Mouse (Mus musculus): ENCODE results near the gene Ntm. TPM values are rescaled to one million over a fixed set of nuclear protein-coding genes. Genes with fewer than 3 reads are reported as not detected.

Ntm gene
- total and polyA plus RNA-seq, 2 experiments from 2014 or later, result 162 to 235 TPM

- Histone ChIP-seq H3K27ac (ENCODE audit: low read depth, low read length) (no peak overlapping the region), H3K4me3 (ENCODE audit: low read depth, low read length) (no peak overlapping the region), H3K4me2 (ENCODE audit: low read depth) (no peak overlapping the region), H3K27me3 (ENCODE audit: insufficient read depth, low read length) (no peaks in the 10 kb centered on the region), H3K4me1 (ENCODE audit: insufficient read depth) (no peaks in the 10 kb centered on the region), H3K9me3 (ENCODE audit: low read length) (no peaks in the 10 kb centered on the region), H3K9ac (no peak overlapping the region), H3K36me3 (ENCODE audit: insufficient read depth) (no peaks in the 10 kb centered on the region)
- WGBS, result 75% methylated on average over 5 of the region's 5 CpGs
- no peak for TF ChIP-seq CTCF (IDR thresholded peaks at IDR 0.05; ENCODE audit: low read depth)
- no peak for ATAC-seq
- DNase-seq, result no peak
Observed at GRCm38 (mm10) chr9:29574548-29574947, 388.4 kb downstream of the Ntm start.

- Histone ChIP-seq H3K4me3 (ENCODE audit: low read depth, low read length) (no peak overlapping the region), H3K4me1 (ENCODE audit: insufficient read depth) (no peaks in the 10 kb centered on the region), H3K9me3 (ENCODE audit: low read length) (no peaks in the 10 kb centered on the region), H3K36me3 (ENCODE audit: insufficient read depth) (no peaks in the 10 kb centered on the region), H3K27me3 (ENCODE audit: insufficient read depth, low read length) (no peaks in the 10 kb centered on the region), H3K9ac (no peak overlapping the region), H3K4me2 (ENCODE audit: low read depth) (no peak overlapping the region), H3K27ac (ENCODE audit: low read depth, low read length) (no peak overlapping the region)
- 74% methylated on average over 5 of the region's 5 CpGs for WGBS
- no peak for ATAC-seq
- DNase-seq, result no peak
- no peak for TF ChIP-seq CTCF (IDR thresholded peaks at IDR 0.05; ENCODE audit: low read depth)
Observed at GRCm38 (mm10) chr9:29568571-29568970, 394.4 kb downstream of the Ntm start.

- Histone ChIP-seq H3K4me1 (ENCODE audit: insufficient read depth) (no peaks in the 10 kb centered on the region), H3K4me2 (ENCODE audit: low read depth) (no peak overlapping the region), H3K27me3 (ENCODE audit: insufficient read depth, low read length) (no peaks in the 10 kb centered on the region), H3K36me3 (ENCODE audit: insufficient read depth) (no peaks in the 10 kb centered on the region), H3K27ac (ENCODE audit: low read depth, low read length) (no peak overlapping the region), H3K9me3 (ENCODE audit: low read length) (no peaks in the 10 kb centered on the region), H3K9ac (no peak overlapping the region), H3K4me3 (ENCODE audit: low read depth, low read length) (no peak overlapping the region)
- DNase-seq (peak; percentile 50), ATAC-seq (peak; percentile 69)
- 75% methylated on average over 5 of the region's 5 CpGs for WGBS
- no peak for TF ChIP-seq CTCF (IDR thresholded peaks at IDR 0.05; ENCODE audit: low read depth)
Observed at GRCm38 (mm10) chr9:29562419-29563071, 400.4 kb downstream of the Ntm start.

- no peak for TF ChIP-seq CTCF (IDR thresholded peaks at IDR 0.05; ENCODE audit: low read depth)
Observed at GRCm38 (mm10) chr9:29558915-29559314, 404.0 kb downstream of the Ntm start.

GRCm38 (mm10) chr9:29550582-29550981 is 412.4 kb downstream of the Ntm start:
- Histone ChIP-seq H3K9me3 (ENCODE audit: low read length) (no peaks in the 10 kb centered on the region), H3K27me3 (ENCODE audit: insufficient read depth, low read length) (no peaks in the 10 kb centered on the region), H3K9ac (no peak overlapping the region), H3K36me3 (ENCODE audit: insufficient read depth) (no peaks in the 10 kb centered on the region), H3K27ac (ENCODE audit: low read depth, low read length) (no peak overlapping the region), H3K4me1 (ENCODE audit: insufficient read depth) (no peaks in the 10 kb centered on the region), H3K4me3 (ENCODE audit: low read depth, low read length) (no peak overlapping the region), H3K4me2 (ENCODE audit: low read depth) (no peak overlapping the region)
- DNase-seq, result no peak
- no peak for ATAC-seq
- 80% methylated on average over 8 of the region's 8 CpGs for WGBS
- TF ChIP-seq CTCF (IDR thresholded peaks at IDR 0.05; ENCODE audit: low read depth), result no peak

More at GRCm38 (mm10) chr9:29558915-29559314, 404.0 kb downstream of the Ntm start:
- Histone ChIP-seq H3K27me3 (ENCODE audit: insufficient read depth, low read length) (no peaks in the 10 kb centered on the region), H3K9ac (no peak overlapping the region), H3K36me3 (ENCODE audit: insufficient read depth) (no peaks in the 10 kb centered on the region), H3K4me1 (ENCODE audit: insufficient read depth) (no peaks in the 10 kb centered on the region), H3K27ac (ENCODE audit: low read depth, low read length) (no peak overlapping the region), H3K4me2 (ENCODE audit: low read depth) (no peak overlapping the region), H3K9me3 (ENCODE audit: low read length) (no peaks in the 10 kb centered on the region), H3K4me3 (ENCODE audit: low read depth, low read length) (no peak overlapping the region)
- ATAC-seq (no peak), DNase-seq (no peak)
- WGBS, result 89% methylated on average over 4 of the region's 4 CpGs

- WGBS, result 85% methylated on average over 8 of the region's 8 CpGs
Observed at GRCm38 (mm10) chr9:29550107-29550506, 412.8 kb downstream of the Ntm start.

GRCm38 (mm10) chr9:29536415-29536814 is 426.5 kb downstream of the Ntm start:
- Histone ChIP-seq H3K36me3 (ENCODE audit: insufficient read depth) (no peaks in the 10 kb centered on the region), H3K4me3 (ENCODE audit: low read depth, low read length) (no peak overlapping the region), H3K9ac (no peak overlapping the region), H3K9me3 (ENCODE audit: low read length) (no peaks in the 10 kb centered on the region), H3K4me2 (ENCODE audit: low read depth) (no peak overlapping the region), H3K27ac (ENCODE audit: low read depth, low read length) (no peak overlapping the region), H3K4me1 (ENCODE audit: insufficient read depth) (peaks cover 8% of the 10 kb centered on the region; the same call in 1 of the 2 replicates), H3K27me3 (ENCODE audit: insufficient read depth, low read length) (no peaks in the 10 kb centered on the region)
- no peak for TF ChIP-seq CTCF (IDR thresholded peaks at IDR 0.05; ENCODE audit: low read depth)
- 82% methylated on average over 2 of the region's 2 CpGs for WGBS
- no peak for ATAC-seq
- DNase-seq, result no peak

More at GRCm38 (mm10) chr9:29550107-29550506, 412.8 kb downstream of the Ntm start:
- Histone ChIP-seq H3K4me2 (ENCODE audit: low read depth) (no peak overlapping the region), H3K27ac (ENCODE audit: low read depth, low read length) (no peak overlapping the region), H3K4me3 (ENCODE audit: low read depth, low read length) (no peak overlapping the region), H3K9ac (no peak overlapping the region), H3K36me3 (ENCODE audit: insufficient read depth) (no peaks in the 10 kb centered on the region), H3K4me1 (ENCODE audit: insufficient read depth) (no peaks in the 10 kb centered on the region), H3K27me3 (ENCODE audit: insufficient read depth, low read length) (no peaks in the 10 kb centered on the region), H3K9me3 (ENCODE audit: low read length) (no peaks in the 10 kb centered on the region)
- DNase-seq (no peak), ATAC-seq (no peak)
- no peak for TF ChIP-seq CTCF (IDR thresholded peaks at IDR 0.05; ENCODE audit: low read depth)
